Mouse (Mus musculus): ENCODE measurements at regions not wholly inside any gene's neighbourhood (a gene's known extent, or its start where the extent isn't known, plus 50 kb on each side); places are given as distances from the start of the nearest gene placed in this dataset.
"Not testable (repeated sequence)": the region's sequence is repeated elsewhere in the genome, so short reads cannot be mapped to it uniquely, and the experiment has no call there.

DNA sequence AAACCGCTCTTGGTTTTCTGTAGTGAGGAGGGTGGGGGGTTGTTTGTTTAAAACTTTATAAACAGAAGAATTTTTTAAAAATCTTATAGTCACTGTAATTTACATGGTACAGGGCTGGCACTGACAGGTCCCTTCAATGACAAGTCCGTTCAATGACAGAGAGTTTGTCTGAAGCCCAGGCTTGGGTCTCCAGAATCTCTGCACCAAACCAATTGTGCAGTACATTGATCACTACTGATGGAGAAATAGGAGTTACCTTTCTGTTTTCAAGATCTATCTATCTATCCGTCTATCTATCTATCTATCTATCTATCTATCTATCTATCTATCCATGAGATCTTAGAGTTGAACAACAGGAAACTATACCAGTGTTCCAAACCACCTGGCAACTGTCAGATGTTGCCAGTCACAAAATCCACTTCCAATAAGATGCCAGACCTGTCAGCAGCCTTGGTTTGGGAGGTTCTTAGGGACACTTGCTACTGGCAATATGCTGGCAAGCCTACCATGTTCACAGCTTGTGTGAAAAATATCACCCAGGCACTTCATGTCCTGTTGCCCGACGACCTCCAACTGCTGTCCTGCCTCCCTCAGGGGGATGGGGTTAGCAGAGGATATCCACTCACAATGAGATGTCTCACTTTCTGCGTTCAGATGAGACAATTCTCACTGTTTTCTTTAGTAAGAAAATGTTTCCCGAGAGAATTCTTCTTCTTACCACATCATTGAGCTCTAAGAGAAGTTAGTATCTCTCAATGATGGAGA is 73.8 kb upstream of the Cpsf6 start:
- DNase-seq (ENCODE audit: low spot score) (no peak), ATAC-seq (replicated peaks; ENCODE audit: low FRiP score, low TSS enrichment, low read depth) (no peak)
- no peaks in the 10 kb centered on the region for H3K36me3 ChIP-seq (ENCODE audit: control insufficient read depth, insufficient read depth, low read length)
- no peaks in the 10 kb centered on the region for H3K27me3 ChIP-seq (replicated peaks; ENCODE audit: control insufficient read depth, insufficient read depth, low read length)
- no peaks in the 10 kb centered on the region for H3K9me3 ChIP-seq (ENCODE audit: control insufficient read depth, low read length)
- H3K4me2 ChIP-seq (ENCODE audit: low read length): no peak overlapping the region
- no peak overlapping the region for H3K4me3 ChIP-seq (ENCODE audit: low read depth, low read length)
- H3K27ac ChIP-seq (ENCODE audit: low read depth): no peak overlapping the region
- WGBS: 85% methylated on average over 7 of the region's 7 CpGs
- no peak overlapping the region for H3K9ac ChIP-seq (ENCODE audit: low read length)
- 0 out of 2 replicates have a peak, but pooled peaks cover 3% of the 10 kb centered on the region for H3K4me1 ChIP-seq (replicated peaks; ENCODE audit: control insufficient read depth, insufficient read depth, low read length)

DNA sequence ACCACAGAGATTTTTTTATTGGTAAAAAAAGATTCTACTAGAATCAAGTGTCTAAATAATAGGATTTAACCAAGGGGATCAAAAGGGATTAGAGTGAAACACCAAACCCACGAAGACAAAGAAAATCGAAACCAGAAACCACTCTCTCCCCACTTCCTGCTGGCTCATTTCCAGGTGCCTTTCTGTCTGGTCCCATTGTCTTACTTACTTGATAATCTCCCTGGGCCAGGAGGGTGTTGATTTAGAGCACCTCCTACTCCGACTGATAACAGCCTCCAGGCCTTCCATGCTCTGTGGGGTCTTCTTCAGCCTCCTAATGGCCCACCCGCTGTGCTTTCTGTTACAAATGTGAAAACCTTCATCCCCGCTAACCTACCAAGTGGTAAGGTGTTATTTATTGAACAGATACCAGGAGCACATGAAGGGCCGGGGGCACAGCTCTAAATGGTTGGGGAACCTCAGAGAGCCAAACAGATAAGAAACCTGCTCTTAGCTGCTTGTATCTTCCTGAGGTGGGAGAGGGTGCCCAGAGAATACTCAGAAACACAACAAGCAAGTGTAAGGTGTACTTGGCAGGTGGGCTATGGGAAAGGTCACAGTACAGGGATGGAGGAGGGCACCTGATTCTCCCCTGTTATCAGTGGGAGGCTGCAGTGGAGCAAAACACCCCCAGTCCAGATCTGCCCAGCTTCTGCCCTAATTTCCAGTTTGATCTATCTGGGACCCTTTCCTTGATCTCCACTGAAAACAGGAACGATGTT is 72.6 kb upstream of the Cpsf6 start:
- 48% methylated on average over 7 of the region's 7 CpGs for WGBS
- H3K9ac ChIP-seq (ENCODE audit: low read length): no peak overlapping the region
- H3K27ac ChIP-seq (ENCODE audit: low read depth): no peak overlapping the region
- H3K27me3 ChIP-seq (replicated peaks; ENCODE audit: control insufficient read depth, insufficient read depth, low read length): no peaks in the 10 kb centered on the region
- no peaks in the 10 kb centered on the region for H3K36me3 ChIP-seq (ENCODE audit: control insufficient read depth, insufficient read depth, low read length)
- DNase-seq (ENCODE audit: low spot score): no peak
- H3K4me2 ChIP-seq (ENCODE audit: low read length): no peak overlapping the region
- no peaks in the 10 kb centered on the region for H3K9me3 ChIP-seq (ENCODE audit: control insufficient read depth, low read length)
- ATAC-seq (replicated peaks; ENCODE audit: low FRiP score, low TSS enrichment, low read depth): no peak
- H3K4me3 ChIP-seq (ENCODE audit: low read depth, low read length): no peak overlapping the region
- 0 out of 2 replicates have a peak, but pooled peaks cover 3% of the 10 kb centered on the region for H3K4me1 ChIP-seq (replicated peaks; ENCODE audit: control insufficient read depth, insufficient read depth, low read length)

DNA sequence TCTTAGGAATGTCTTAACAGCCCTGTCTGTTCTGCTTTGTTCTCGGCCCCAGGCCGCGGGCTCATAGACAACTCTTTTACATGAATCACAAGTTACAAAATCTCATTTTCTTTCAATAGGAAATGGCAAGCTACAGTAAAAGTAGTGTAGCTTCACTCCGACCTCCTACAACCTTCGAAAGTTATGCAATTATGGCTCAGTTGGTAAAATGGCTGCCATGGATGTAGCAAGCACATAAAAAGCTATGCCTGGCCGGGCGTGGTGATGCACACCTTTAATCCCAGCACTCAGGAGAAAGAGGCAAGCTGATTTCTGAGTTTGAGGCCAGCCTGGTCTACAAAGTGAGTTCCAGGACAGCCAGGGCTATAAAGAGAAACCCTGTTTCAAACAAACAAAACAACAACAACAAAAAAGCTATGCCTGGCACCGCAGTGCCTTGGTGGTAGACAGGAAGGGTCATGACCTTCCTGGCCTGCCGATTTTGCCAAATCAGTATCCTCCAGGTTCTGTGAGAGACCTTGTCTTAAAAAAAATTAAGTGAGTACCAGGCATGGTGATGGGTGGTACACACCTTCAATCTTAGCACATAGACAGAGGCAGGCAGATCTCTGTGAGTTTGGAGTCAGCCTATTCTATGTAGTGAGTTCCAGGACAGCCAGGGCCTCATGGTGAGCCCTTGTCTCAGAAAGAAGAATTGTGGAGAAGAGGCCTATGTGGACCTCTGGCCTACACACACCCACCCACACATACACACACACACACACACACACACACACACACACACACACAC is 71.8 kb upstream of the Cpsf6 start:
- Histone ChIP-seq H3K4me2 (ENCODE audit: low read length) (no peak overlapping the region), H3K27ac (ENCODE audit: low read depth) (no peak overlapping the region), H3K4me3 (ENCODE audit: low read depth, low read length) (no peak overlapping the region), H3K36me3 (ENCODE audit: control insufficient read depth, insufficient read depth, low read length) (no peaks in the 10 kb centered on the region), H3K9me3 (ENCODE audit: control insufficient read depth, low read length) (no peaks in the 10 kb centered on the region), H3K9ac (ENCODE audit: low read length) (no peak overlapping the region), H3K27me3 (replicated peaks; ENCODE audit: control insufficient read depth, insufficient read depth, low read length) (no peaks in the 10 kb centered on the region), H3K4me1 (replicated peaks; ENCODE audit: control insufficient read depth, insufficient read depth, low read length) (no peaks in the 10 kb centered on the region)
- no peak for DNase-seq (ENCODE audit: low spot score)
- ATAC-seq (replicated peaks; ENCODE audit: low FRiP score, low TSS enrichment, low read depth): no peak
- WGBS: 84% methylated on average over 9 of the region's 9 CpGs

DNA sequence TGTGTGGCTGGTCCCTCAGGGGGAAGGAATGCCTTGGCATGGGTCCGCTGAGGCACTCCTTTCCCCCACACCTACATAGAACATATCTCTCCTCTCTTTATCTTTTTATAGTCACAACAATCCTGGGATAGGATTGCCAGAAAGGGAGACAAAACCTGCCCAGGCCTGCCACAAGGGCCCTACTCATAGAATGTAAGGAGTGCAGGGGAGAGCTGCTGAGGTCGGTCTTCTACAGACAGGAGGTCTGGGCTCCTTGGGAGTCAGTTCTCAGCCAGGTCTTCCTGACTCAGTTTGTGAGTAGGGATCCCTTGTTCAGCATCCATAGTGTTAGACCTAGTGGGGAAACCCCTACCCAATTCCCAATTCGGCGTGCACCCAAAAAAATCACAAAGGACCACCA is 70.8 kb upstream of the Cpsf6 start:
- no peak overlapping the region for H3K27ac ChIP-seq (ENCODE audit: low read depth)
- no peaks in the 10 kb centered on the region for H3K36me3 ChIP-seq (ENCODE audit: control insufficient read depth, insufficient read depth, low read length)
- H3K9ac ChIP-seq (ENCODE audit: low read length): no peak overlapping the region
- 89% methylated on average over 4 of the region's 4 CpGs for WGBS
- H3K4me3 ChIP-seq (ENCODE audit: low read depth, low read length): no peak overlapping the region
- no peak overlapping the region for H3K4me2 ChIP-seq (ENCODE audit: low read length)
- no peaks in the 10 kb centered on the region for H3K4me1 ChIP-seq (replicated peaks; ENCODE audit: control insufficient read depth, insufficient read depth, low read length)
- no peak for DNase-seq (ENCODE audit: low spot score)
- ATAC-seq (replicated peaks; ENCODE audit: low FRiP score, low TSS enrichment, low read depth): no peak
- no peaks in the 10 kb centered on the region for H3K9me3 ChIP-seq (ENCODE audit: control insufficient read depth, low read length)
- no peaks in the 10 kb centered on the region for H3K27me3 ChIP-seq (replicated peaks; ENCODE audit: control insufficient read depth, insufficient read depth, low read length)

DNA sequence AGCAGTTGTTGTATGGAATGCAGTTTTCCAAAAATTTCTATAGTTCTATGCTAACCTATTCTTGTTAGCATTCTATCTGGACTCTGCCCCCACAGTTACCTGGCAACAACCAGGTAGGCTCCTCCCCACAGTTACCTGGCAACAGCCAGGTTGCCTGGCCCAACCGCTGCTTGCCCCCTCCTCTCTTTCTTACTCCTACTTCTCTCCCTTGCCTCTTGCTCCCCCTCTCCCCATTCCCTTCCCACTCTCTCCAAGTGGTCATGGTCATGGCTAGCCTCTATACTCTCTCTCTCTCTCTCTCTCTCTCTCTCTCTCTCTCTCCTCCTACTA is 70.4 kb upstream of the Cpsf6 start:
- Histone ChIP-seq H3K27ac (ENCODE audit: low read depth) (no peak overlapping the region), H3K4me3 (ENCODE audit: low read depth, low read length) (no peak overlapping the region), H3K27me3 (replicated peaks; ENCODE audit: control insufficient read depth, insufficient read depth, low read length) (no peaks in the 10 kb centered on the region), H3K9ac (ENCODE audit: low read length) (no peak overlapping the region), H3K4me2 (ENCODE audit: low read length) (no peak overlapping the region), H3K9me3 (ENCODE audit: control insufficient read depth, low read length) (no peaks in the 10 kb centered on the region), H3K4me1 (replicated peaks; ENCODE audit: control insufficient read depth, insufficient read depth, low read length) (no peaks in the 10 kb centered on the region), H3K36me3 (ENCODE audit: control insufficient read depth, insufficient read depth, low read length) (no peaks in the 10 kb centered on the region)
- no peak for ATAC-seq (replicated peaks; ENCODE audit: low FRiP score, low TSS enrichment, low read depth)
- WGBS: 81% methylated on average over 1 of the region's 1 CpGs
- DNase-seq (ENCODE audit: low spot score): no peak

DNA sequence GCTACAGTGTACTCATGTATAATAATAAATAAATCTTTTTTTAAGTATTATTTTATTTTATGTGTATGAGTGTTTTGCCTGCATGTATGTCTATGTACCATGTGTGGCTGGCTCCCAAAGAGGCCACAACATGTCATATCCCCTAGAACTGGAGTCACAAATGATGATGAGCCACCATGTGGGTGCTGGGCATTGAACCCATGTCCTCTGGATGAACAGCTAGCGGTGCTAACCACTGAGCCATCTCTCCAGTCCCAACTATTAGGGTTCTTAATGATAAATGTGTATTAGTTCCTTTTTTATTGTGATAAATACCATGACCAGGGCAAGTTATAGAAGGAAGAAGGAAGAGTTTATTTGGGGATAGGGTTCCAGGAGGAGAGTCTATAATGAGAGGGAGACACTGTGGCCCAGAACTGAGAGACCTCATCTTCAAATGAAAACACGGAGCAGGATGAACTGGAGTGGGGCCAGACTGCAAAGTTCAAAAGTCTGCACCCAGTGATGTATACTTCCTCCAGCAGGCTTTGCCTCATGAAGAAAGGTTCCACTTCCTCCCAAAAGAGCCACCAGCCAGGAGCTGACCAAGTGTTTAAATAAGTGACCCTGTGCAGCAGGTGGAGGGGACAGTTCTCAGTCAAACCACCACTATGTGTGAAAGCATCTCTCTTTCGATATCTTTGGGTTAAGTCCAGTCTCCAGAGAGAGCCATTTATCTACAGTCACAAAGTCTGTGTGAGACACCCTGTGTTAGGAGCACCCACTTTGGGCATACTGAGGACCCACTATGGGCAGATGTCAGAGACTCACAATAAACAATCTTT is 69.8 kb upstream of the Cpsf6 start:
- no peak overlapping the region for H3K9ac ChIP-seq (ENCODE audit: low read length)
- H3K27ac ChIP-seq (ENCODE audit: low read depth): no peak overlapping the region
- no peaks in the 10 kb centered on the region for H3K4me1 ChIP-seq (replicated peaks; ENCODE audit: control insufficient read depth, insufficient read depth, low read length)
- no peaks in the 10 kb centered on the region for H3K36me3 ChIP-seq (ENCODE audit: control insufficient read depth, insufficient read depth, low read length)
- H3K9me3 ChIP-seq (ENCODE audit: control insufficient read depth, low read length): no peaks in the 10 kb centered on the region
- ATAC-seq (replicated peaks; ENCODE audit: low FRiP score, low TSS enrichment, low read depth): no peak
- H3K4me3 ChIP-seq (ENCODE audit: low read depth, low read length): no peak overlapping the region
- H3K27me3 ChIP-seq (replicated peaks; ENCODE audit: control insufficient read depth, insufficient read depth, low read length): no peaks in the 10 kb centered on the region
- DNase-seq (ENCODE audit: low spot score): no peak
- 84% methylated on average over 3 of the region's 3 CpGs for WGBS
- H3K4me2 ChIP-seq (ENCODE audit: low read length): no peak overlapping the region

DNA sequence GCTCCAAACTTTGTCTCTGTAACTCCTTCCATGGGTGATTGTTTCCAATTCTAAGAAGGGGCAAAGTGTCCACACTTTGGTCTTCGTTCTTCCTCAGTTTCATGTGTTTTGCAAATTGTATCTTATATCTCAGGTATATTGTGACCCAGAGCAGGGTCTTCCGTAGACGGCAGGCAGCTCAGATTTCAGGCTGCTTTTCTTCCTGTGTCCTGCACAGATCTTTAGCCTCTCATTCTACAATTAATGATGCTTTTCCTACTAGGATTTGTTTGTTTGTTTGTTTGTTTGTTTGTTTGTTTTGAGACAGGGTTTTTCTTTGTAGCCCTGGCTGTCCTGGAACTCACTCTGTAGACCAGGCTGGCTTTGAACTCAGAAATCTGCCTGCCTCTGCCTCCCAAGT is 69.0 kb upstream of the Cpsf6 start:
- H3K36me3 ChIP-seq (ENCODE audit: control insufficient read depth, insufficient read depth, low read length); ATAC-seq (replicated peaks; ENCODE audit: low FRiP score, low TSS enrichment, low read depth); H3K4me1 ChIP-seq (replicated peaks; ENCODE audit: control insufficient read depth, insufficient read depth, low read length); H3K9ac ChIP-seq (ENCODE audit: low read length); H3K4me3 ChIP-seq (ENCODE audit: low read depth, low read length); H3K27me3 ChIP-seq (replicated peaks; ENCODE audit: control insufficient read depth, insufficient read depth, low read length); H3K27ac ChIP-seq (ENCODE audit: low read depth); H3K9me3 ChIP-seq (ENCODE audit: control insufficient read depth, low read length); DNase-seq (ENCODE audit: low spot score); H3K4me2 ChIP-seq (ENCODE audit: low read length): not testable (repeated sequence)
- 96% methylated on average over 3 of the region's 3 CpGs for WGBS

DNA sequence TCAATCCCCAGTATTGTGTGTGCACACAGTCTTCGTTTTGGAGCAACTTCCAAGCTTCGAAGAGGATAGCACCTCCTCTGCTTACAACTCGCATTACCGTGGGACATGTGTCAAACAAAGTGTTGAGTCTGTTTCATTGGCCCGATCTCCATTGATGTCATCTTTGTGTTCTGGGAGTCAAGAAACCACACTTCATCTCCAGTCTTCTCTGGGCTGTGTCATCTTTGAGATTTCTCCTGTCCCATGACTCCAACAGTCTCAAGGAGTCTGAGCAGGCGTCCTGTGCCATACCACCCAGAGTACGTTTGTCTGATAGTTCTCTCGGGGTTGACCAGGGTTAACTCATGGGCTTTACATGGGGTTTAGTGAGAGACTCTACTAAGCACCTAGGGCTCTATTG is 67.8 kb upstream of the Cpsf6 start:
- 91% methylated on average over 8 of the region's 8 CpGs for WGBS
- DNase-seq (ENCODE audit: low spot score) (no peak), ATAC-seq (replicated peaks; ENCODE audit: low FRiP score, low TSS enrichment, low read depth) (no peak)

More for the DNA sequence above, 67.8 kb upstream of the Cpsf6 start:
- Histone ChIP-seq H3K27ac (ENCODE audit: low read depth) (no peak overlapping the region), H3K27me3 (replicated peaks; ENCODE audit: control insufficient read depth, insufficient read depth, low read length) (no peaks in the 10 kb centered on the region), H3K9ac (ENCODE audit: low read length) (no peak overlapping the region), H3K4me1 (replicated peaks; ENCODE audit: control insufficient read depth, insufficient read depth, low read length) (no peaks in the 10 kb centered on the region), H3K36me3 (ENCODE audit: control insufficient read depth, insufficient read depth, low read length) (no peaks in the 10 kb centered on the region), H3K4me2 (ENCODE audit: low read length) (no peak overlapping the region), H3K9me3 (ENCODE audit: control insufficient read depth, low read length) (no peaks in the 10 kb centered on the region), H3K4me3 (ENCODE audit: low read depth, low read length) (no peak overlapping the region)

Data from intestine, embryonic 14.5 days (tissue).